Mouse (Mus musculus): ENCODE results near the gene Myl10. TPM values are rescaled to one million over a fixed set of nuclear protein-coding genes. Genes with fewer than 3 reads are reported as not detected.
"Not testable (repeated sequence)": the region's sequence is repeated elsewhere in the genome, so short reads cannot be mapped to it uniquely, and the experiment has no call there.

Myl10 gene
- polyA plus RNA-seq (2014; fragmentation: Nextera tagmentation; extraction: Ambion mirVana) = not detected in 2 replicates

DNA sequence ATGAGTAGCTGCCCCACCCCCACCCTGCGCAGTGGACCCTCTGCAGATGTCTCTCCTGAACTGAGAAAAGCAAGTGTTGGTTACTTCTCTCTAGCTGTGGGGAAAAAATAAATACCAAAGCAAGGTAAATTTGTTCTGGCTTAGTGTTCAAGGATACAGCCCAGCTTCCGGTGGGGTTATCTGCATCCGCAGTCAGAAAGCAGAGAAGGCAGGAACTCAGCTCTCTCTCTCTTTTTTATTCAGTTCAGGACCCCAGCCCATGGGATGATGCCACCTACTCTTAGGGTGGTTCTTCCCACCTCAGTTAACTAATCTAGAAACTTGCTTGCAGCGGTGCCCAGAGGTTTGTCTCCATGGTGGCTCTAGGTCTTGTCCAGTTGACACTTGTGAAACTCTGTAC lies at the start of gene Myl10:
Gene Myl10 (plus strand): TSS at position 363 of the 400 bp plus-strand sequence.
- WGBS = 86% methylated on average over 4 of the region's 4 CpGs
- Histone ChIP-seq H3K9me3 (ENCODE audit: control insufficient read depth, low read depth, low read length) (no peaks in the 10 kb centered on the region), H3K4me2 (replicated peaks; ENCODE audit: low read depth, low read length) (no peak within 1 kb of the TSS), H3K4me1 (ENCODE audit: control insufficient read depth, insufficient read depth, low read length) (no peaks in the 10 kb centered on the region), H3K27ac (ENCODE audit: low read length) (no peak within 1 kb of the TSS), H3K27me3 (ENCODE audit: control insufficient read depth, insufficient read depth, low read length) (no peaks in the 10 kb centered on the region), H3K36me3 (ENCODE audit: control insufficient read depth, insufficient read depth, low read length) (no peaks in the 10 kb centered on the region), H3K9ac (replicated peaks; ENCODE audit: low read depth, low read length) (no peak within 1 kb of the TSS), H3K4me3 (ENCODE audit: low read depth, low read length) (no peak within 1 kb of the TSS)
- ATAC-seq (ENCODE audit: insufficient number of reproducible peaks, insufficient read depth, low FRiP score, low read depth) = no peak

DNA sequence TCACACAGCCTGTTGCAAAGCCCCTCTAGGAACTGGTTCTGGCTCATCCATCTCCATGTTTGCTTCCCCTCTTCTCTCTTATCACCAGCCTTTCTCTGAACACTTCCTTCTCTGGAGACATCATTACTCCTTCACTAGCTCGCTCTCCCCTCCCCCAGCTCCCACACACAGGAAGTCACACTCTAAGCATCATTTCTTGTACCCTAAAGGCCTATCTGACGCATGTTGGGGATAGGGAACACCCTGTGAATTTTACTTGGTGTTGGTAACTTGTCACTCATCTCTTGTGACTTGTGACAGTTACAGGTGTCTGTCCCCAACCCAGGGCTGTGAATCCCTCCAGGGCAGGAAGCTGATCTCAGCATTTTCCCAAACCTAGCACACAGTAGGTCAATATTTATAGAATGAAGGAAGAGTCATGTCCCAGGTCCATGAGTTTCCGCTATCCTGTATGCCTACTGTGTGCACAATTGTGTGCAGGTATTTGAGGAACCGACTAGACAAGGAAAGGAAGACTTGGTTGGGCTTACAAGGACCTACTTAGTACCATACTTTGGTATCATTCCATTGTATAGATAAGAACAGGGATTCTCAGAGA lies 46.1 kb upstream of the Myl10 start:
- Histone ChIP-seq H3K4me2 (replicated peaks; ENCODE audit: low read depth, low read length) (no peak overlapping the region), H3K27me3 (ENCODE audit: control insufficient read depth, insufficient read depth, low read length) (no peaks in the 10 kb centered on the region), H3K4me1 (ENCODE audit: control insufficient read depth, insufficient read depth, low read length) (no peaks in the 10 kb centered on the region), H3K27ac (ENCODE audit: low read length) (no peak overlapping the region), H3K9me3 (ENCODE audit: control insufficient read depth, low read depth, low read length) (no peaks in the 10 kb centered on the region), H3K9ac (replicated peaks; ENCODE audit: low read depth, low read length) (no peak overlapping the region), H3K36me3 (ENCODE audit: control insufficient read depth, insufficient read depth, low read length) (no peaks in the 10 kb centered on the region), H3K4me3 (ENCODE audit: low read depth, low read length) (no peak overlapping the region)
- ATAC-seq (ENCODE audit: insufficient number of reproducible peaks, insufficient read depth, low FRiP score, low read depth) = no peak
- WGBS = 88% methylated on average over 4 of the region's 4 CpGs

GRCm38 (mm10) chr5:136649071-136649470 lies 43.9 kb upstream of the Myl10 start:
- H3K4me2 ChIP-seq (replicated peaks; ENCODE audit: low read depth, low read length) = no peak overlapping the region
- no peaks in the 10 kb centered on the region for H3K36me3 ChIP-seq (ENCODE audit: control insufficient read depth, insufficient read depth, low read length)
- no peak overlapping the region for H3K27ac ChIP-seq (ENCODE audit: low read length)
- no peaks in the 10 kb centered on the region for H3K27me3 ChIP-seq (ENCODE audit: control insufficient read depth, insufficient read depth, low read length)
- no peak overlapping the region for H3K9ac ChIP-seq (replicated peaks; ENCODE audit: low read depth, low read length)
- no peaks in the 10 kb centered on the region for H3K4me1 ChIP-seq (ENCODE audit: control insufficient read depth, insufficient read depth, low read length)
- no peak for ATAC-seq (ENCODE audit: insufficient number of reproducible peaks, insufficient read depth, low FRiP score, low read depth)
- no peaks in the 10 kb centered on the region for H3K9me3 ChIP-seq (ENCODE audit: control insufficient read depth, low read depth, low read length)
- 81% methylated on average over 5 of the region's 5 CpGs for WGBS
- H3K4me3 ChIP-seq (ENCODE audit: low read depth, low read length) = no peak overlapping the region

DNA sequence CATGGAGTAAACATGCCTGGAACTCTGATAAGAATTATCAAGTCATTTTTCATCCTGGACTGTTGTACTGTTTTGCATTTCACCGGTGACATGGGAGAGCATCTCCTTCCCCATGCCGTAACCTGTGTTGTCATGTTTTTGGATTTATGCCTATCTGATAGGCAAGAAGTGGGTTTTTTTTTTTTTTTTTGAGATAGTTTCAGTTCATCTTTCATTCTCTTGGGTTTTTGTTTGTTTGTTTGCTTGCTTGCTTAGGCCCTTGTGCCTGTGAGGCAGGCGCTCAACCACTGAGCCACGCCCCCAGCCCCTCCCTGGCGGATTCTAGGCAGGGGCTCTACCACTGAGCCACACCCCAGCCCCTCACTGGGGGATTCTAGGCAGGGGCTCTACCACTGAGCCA lies 43.3 kb upstream of the Myl10 start:
- Histone ChIP-seq H3K27ac (ENCODE audit: low read length) (no peak overlapping the region), H3K4me3 (ENCODE audit: low read depth, low read length) (no peak overlapping the region), H3K4me1 (ENCODE audit: control insufficient read depth, insufficient read depth, low read length) (no peaks in the 10 kb centered on the region), H3K9me3 (ENCODE audit: control insufficient read depth, low read depth, low read length) (no peaks in the 10 kb centered on the region), H3K36me3 (ENCODE audit: control insufficient read depth, insufficient read depth, low read length) (no peaks in the 10 kb centered on the region), H3K9ac (replicated peaks; ENCODE audit: low read depth, low read length) (no peak overlapping the region), H3K4me2 (replicated peaks; ENCODE audit: low read depth, low read length) (no peak overlapping the region), H3K27me3 (ENCODE audit: control insufficient read depth, insufficient read depth, low read length) (no peaks in the 10 kb centered on the region)
- ATAC-seq (ENCODE audit: insufficient number of reproducible peaks, insufficient read depth, low FRiP score, low read depth) = no peak
- WGBS = 87% methylated on average over 5 of the region's 5 CpGs

GRCm38 (mm10) chr5:136654481-136654880 lies 38.5 kb upstream of the Myl10 start:
- Histone ChIP-seq H3K4me2 (replicated peaks; ENCODE audit: low read depth, low read length) (no peak overlapping the region), H3K4me3 (ENCODE audit: low read depth, low read length) (no peak overlapping the region), H3K9me3 (ENCODE audit: control insufficient read depth, low read depth, low read length) (no peaks in the 10 kb centered on the region), H3K36me3 (ENCODE audit: control insufficient read depth, insufficient read depth, low read length) (no peaks in the 10 kb centered on the region), H3K4me1 (ENCODE audit: control insufficient read depth, insufficient read depth, low read length) (no peaks in the 10 kb centered on the region), H3K27ac (ENCODE audit: low read length) (no peak overlapping the region), H3K9ac (replicated peaks; ENCODE audit: low read depth, low read length) (no peak overlapping the region), H3K27me3 (ENCODE audit: control insufficient read depth, insufficient read depth, low read length) (no peaks in the 10 kb centered on the region)
- no peak for ATAC-seq (ENCODE audit: insufficient number of reproducible peaks, insufficient read depth, low FRiP score, low read depth)

DNA sequence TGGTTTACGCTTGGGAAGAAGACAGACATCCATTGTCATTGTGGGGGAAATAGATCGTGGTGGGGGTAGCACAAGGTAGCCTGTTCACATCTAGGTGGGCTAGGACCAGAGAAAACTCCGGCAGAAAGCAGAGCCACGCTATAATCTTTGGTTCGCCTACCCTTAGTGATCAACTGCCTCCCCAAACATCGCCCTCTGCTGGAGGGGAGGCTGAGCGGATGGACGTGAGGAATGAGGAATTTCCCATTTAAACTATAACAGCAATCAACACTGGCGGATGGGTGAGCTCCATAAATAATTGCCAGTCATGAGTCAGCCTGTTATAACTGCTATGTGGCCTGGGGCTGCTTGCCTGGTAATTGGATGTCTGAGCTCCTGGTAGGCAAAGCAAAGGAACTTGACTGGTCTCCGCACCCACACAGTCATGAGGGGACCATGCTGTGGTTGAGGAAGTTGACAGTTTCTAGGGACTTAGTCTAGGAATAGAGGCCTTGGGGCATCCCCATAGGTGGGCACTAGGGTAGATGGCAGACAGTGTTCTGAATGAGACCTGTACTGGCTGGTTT lies 36.0 kb upstream of the Myl10 start:
- Histone ChIP-seq H3K4me2 (replicated peaks; ENCODE audit: low read depth, low read length) (no peak overlapping the region), H3K27ac (ENCODE audit: low read length) (no peak overlapping the region), H3K4me1 (ENCODE audit: control insufficient read depth, insufficient read depth, low read length) (no peaks in the 10 kb centered on the region), H3K4me3 (ENCODE audit: low read depth, low read length) (no peak overlapping the region), H3K27me3 (ENCODE audit: control insufficient read depth, insufficient read depth, low read length) (no peaks in the 10 kb centered on the region), H3K9me3 (ENCODE audit: control insufficient read depth, low read depth, low read length) (no peaks in the 10 kb centered on the region), H3K36me3 (ENCODE audit: control insufficient read depth, insufficient read depth, low read length) (no peaks in the 10 kb centered on the region), H3K9ac (replicated peaks; ENCODE audit: low read depth, low read length) (no peak overlapping the region)
- ATAC-seq (ENCODE audit: insufficient number of reproducible peaks, insufficient read depth, low FRiP score, low read depth) = no peak
- WGBS = 79% methylated on average over 10 of the region's 10 CpGs

- not testable (repeated sequence) for H3K4me2 ChIP-seq (replicated peaks; ENCODE audit: low read depth, low read length); H3K4me1 ChIP-seq (ENCODE audit: control insufficient read depth, insufficient read depth, low read length); H3K27me3 ChIP-seq (ENCODE audit: control insufficient read depth, insufficient read depth, low read length); ATAC-seq (ENCODE audit: insufficient number of reproducible peaks, insufficient read depth, low FRiP score, low read depth); H3K4me3 ChIP-seq (ENCODE audit: low read depth, low read length); H3K9ac ChIP-seq (replicated peaks; ENCODE audit: low read depth, low read length); H3K27ac ChIP-seq (ENCODE audit: low read length); H3K9me3 ChIP-seq (ENCODE audit: control insufficient read depth, low read depth, low read length); H3K36me3 ChIP-seq (ENCODE audit: control insufficient read depth, insufficient read depth, low read length)
- 69% methylated on average over 5 of the region's 5 CpGs for WGBS
Measured at GRCm38 (mm10) chr5:136660721-136661120, 32.2 kb upstream of the Myl10 start.

GRCm38 (mm10) chr5:136662281-136662680 lies 30.7 kb upstream of the Myl10 start:
- Histone ChIP-seq H3K4me1 (ENCODE audit: control insufficient read depth, insufficient read depth, low read length) (no peaks in the 10 kb centered on the region), H3K36me3 (ENCODE audit: control insufficient read depth, insufficient read depth, low read length) (no peaks in the 10 kb centered on the region), H3K9me3 (ENCODE audit: control insufficient read depth, low read depth, low read length) (no peaks in the 10 kb centered on the region), H3K9ac (replicated peaks; ENCODE audit: low read depth, low read length) (no peak overlapping the region), H3K27ac (ENCODE audit: low read length) (no peak overlapping the region), H3K4me2 (replicated peaks; ENCODE audit: low read depth, low read length) (no peak overlapping the region), H3K4me3 (ENCODE audit: low read depth, low read length) (no peak overlapping the region), H3K27me3 (ENCODE audit: control insufficient read depth, insufficient read depth, low read length) (no peaks in the 10 kb centered on the region)
- no peak for ATAC-seq (ENCODE audit: insufficient number of reproducible peaks, insufficient read depth, low FRiP score, low read depth)
- WGBS = 71% methylated on average over 10 of the region's 10 CpGs

DNA sequence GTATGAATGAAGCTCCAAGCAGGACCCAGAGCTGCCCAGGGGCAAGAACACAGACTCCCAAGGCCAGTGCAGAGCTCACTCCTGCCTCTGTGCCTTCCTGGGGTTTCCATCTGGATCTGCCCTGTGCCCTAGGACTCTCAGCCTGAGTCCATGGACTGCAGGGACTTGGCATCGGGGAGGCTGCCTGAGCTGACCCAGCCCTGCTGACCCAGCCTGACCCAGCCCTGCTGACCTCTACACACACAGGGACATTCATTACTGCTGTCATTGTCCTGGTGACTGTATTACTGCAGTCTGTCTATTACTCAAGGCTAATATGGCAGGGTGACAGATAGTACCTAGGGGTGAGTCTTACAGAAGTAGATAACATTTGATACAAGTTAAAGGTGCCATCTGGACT lies 30.1 kb upstream of the Myl10 start:
- Histone ChIP-seq H3K36me3 (ENCODE audit: control insufficient read depth, insufficient read depth, low read length) (no peaks in the 10 kb centered on the region), H3K4me3 (ENCODE audit: low read depth, low read length) (no peak overlapping the region), H3K4me2 (replicated peaks; ENCODE audit: low read depth, low read length) (no peak overlapping the region), H3K27me3 (ENCODE audit: control insufficient read depth, insufficient read depth, low read length) (no peaks in the 10 kb centered on the region), H3K9ac (replicated peaks; ENCODE audit: low read depth, low read length) (no peak overlapping the region), H3K4me1 (ENCODE audit: control insufficient read depth, insufficient read depth, low read length) (no peaks in the 10 kb centered on the region), H3K27ac (ENCODE audit: low read length) (no peak overlapping the region), H3K9me3 (ENCODE audit: control insufficient read depth, low read depth, low read length) (no peaks in the 10 kb centered on the region)
- 23% methylated on average over 1 of the region's 1 CpGs for WGBS
- ATAC-seq (ENCODE audit: insufficient number of reproducible peaks, insufficient read depth, low FRiP score, low read depth) = no peak

Data from stomach, embryonic 14.5 days (tissue).